Mouse (Mus musculus) neural tube, embryonic 14.5 days (tissue): Measurements from ENCODE around the gene Eml6. TPM values are rescaled to one million over a fixed set of nuclear protein-coding genes. Genes with fewer than 3 reads are reported as not detected.
A peak's percentile ranks its signal among the peaks of the same experiment; 100 is the strongest.

Source experiments
- ATAC-seq: fragments of 200-750 bp; cut with Nextera tagmentation; 2 replicates; pipeline ENCODE4 v1.8.0; 2017; ENCODE audit warnings: low read depth, mild to moderate bottlenecking, moderate TSS enrichment, moderate library complexity
- H3K27ac ChIP-seq: fragments of 300-500 bp; sonication (generic); 2 replicates; pipeline ENCODE4 v1.5.1; 2014; ENCODE audit warnings: low read depth, mild to moderate bottlenecking, control low read depth, low read length, moderate library complexity, mixed read lengths
- H3K27me3 ChIP-seq: fragments of 300-500 bp; sonication (generic); 2 replicates; pipeline ENCODE4 v1.6.1; 2014; ENCODE audit warnings: low read length; ENCODE audit not compliant: control insufficient read depth, insufficient read depth
- H3K36me3 ChIP-seq: fragments of 300-500 bp; sonication (generic); 2 replicates; pipeline ENCODE4 v1.6.1; 2014; ENCODE audit warnings: low read length, mixed read lengths; ENCODE audit not compliant: control insufficient read depth, insufficient read depth
- H3K4me1 ChIP-seq: fragments of 300-500 bp; sonication (generic); 2 replicates; pipeline ENCODE4 v1.6.1; 2014; ENCODE audit warnings: low read length; ENCODE audit not compliant: control insufficient read depth, insufficient read depth
- H3K4me2 ChIP-seq: fragments of 300-500 bp; sonication (generic); 2 replicates; pipeline ENCODE4 v1.6.1; 2014; ENCODE audit warnings: mild to moderate bottlenecking, low read depth, low read length, control low read depth
- H3K4me3 ChIP-seq: fragments of 300-500 bp; sonication (generic); 2 replicates; pipeline ENCODE4 v1.5.1; 2014; ENCODE audit warnings: low read depth, low read length, control low read depth, mixed read lengths
- H3K9ac ChIP-seq: fragments of 300-500 bp; sonication (generic); replicated peaks from 2 replicates; pipeline ENCODE4 v1.6.1; 2014; ENCODE audit warnings: low read depth, mild to moderate bottlenecking, control low read depth, low read length, mixed read lengths
- H3K9me3 ChIP-seq: fragments of 300-500 bp; sonication (generic); 2 replicates; pipeline ENCODE4 v1.6.1; 2016; ENCODE audit warnings: low read length; ENCODE audit not compliant: control insufficient read depth
- WGBS: fragments of 180-500 bp; shearing (Covaris S2); extraction: QIAGEN DNeasy Blood & Tissue Kit; methylation state at CpG from one replicate; pipeline ENCODE4 v1.1.7; 2014; 5-methylcytosine and 5-hydroxymethylcytosine counted together
- polyA plus RNA-seq: library from polyadenylated mRNA; unstranded; fragments of >200 nt; fragmentation: Nextera tagmentation; extraction: Ambion mirVana; gene quantifications from 2 replicates; pipeline ENCODE4 v1.2.1, GENCODE M21; 2014

Eml6 gene
- polyA plus RNA-seq, result 10.3 and 11.3 TPM in 2 replicates

GRCm38 (mm10) chr11:30025835-30026472, at the start of gene Eml6:
Gene Eml6 (minus strand): TSS chr11:30026033.
- peaks cover 8% of the 10 kb centered on the region; the same call in 1 of the 2 replicates for H3K4me1 ChIP-seq
- no peaks in the 10 kb centered on the region for H3K9me3 ChIP-seq
- no peaks in the 10 kb centered on the region for H3K27me3 ChIP-seq
- no peaks in the 10 kb centered on the region for H3K36me3 ChIP-seq
- ATAC-seq, result peak; percentile 99
- under 1% methylated on average over 38 of the region's 39 CpGs for WGBS
- peak within 1 kb of the TSS; percentile 88 for H3K27ac ChIP-seq
- H3K9ac ChIP-seq, result peak within 1 kb of the TSS; percentile 72
- H3K4me3 ChIP-seq, result peak within 1 kb of the TSS; percentile 65
- peak within 1 kb of the TSS; percentile 96 for H3K4me2 ChIP-seq

DNA sequence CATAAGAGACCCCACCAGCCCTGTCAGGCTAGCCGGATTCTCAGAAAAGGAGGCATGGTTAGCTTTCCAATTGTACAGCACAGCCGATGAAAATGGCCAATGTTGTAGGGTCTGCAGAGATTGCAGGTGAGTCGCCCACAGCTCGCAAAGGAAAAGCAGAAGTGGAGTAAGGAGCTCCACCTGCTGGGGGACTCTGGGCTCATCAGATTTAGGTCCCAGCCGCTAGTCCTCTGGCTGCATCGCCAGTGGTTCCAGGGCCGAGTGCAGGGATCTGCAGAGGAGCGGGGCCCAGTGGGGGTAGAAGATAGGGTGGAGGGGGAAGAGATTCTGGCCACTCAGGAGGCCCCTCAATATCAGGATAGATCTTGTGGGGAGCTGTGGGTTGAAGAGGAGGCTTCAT, 31.5 kb upstream of the Eml6 start:
- H3K4me2 ChIP-seq, result no peak overlapping the region
- 58% methylated on average over 8 of the region's 8 CpGs for WGBS
- no peak for ATAC-seq

DNA sequence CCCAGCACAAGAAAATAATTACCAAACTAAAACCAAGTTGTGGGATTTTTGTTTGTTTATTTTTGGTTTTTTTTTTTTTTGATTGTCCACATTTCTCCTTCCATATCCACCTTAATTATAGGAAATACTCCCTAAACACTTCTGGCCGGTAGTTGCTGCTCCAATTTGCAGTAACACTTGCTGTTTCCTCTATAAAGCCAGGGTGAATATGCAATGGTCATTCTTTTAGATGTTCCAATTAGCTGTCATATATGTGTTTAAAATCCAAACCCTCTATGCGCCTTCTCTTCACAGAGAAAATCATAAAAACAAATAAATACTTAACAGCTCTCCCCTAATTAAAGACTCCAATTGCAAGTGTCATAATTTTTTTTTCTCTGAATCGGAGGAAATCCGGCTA, 689 bp downstream of the Eml6 start:
- ATAC-seq, result no peak
- H3K27me3 ChIP-seq, result no peaks in the 10 kb centered on the region
- H3K9ac ChIP-seq, result peak overlapping the region; percentile 72; the same call in 1 of the 2 replicates
- no peaks in the 10 kb centered on the region for H3K36me3 ChIP-seq
- no peak overlapping the region; the same call in 1 of the 2 replicates for H3K27ac ChIP-seq
- peak overlapping the region; percentile 96 for H3K4me2 ChIP-seq
- H3K4me3 ChIP-seq, result peak overlapping the region; percentile 65
- peaks cover 8% of the 10 kb centered on the region; the same call in 1 of the 2 replicates for H3K4me1 ChIP-seq
- whole genome bisulfite sequencing, result 4% methylated on average over 4 of the region's 4 CpGs
- H3K9me3 ChIP-seq, result no peaks in the 10 kb centered on the region

More for the DNA sequence above, 31.5 kb upstream of the Eml6 start:
- Histone ChIP-seq H3K27me3 (no peaks in the 10 kb centered on the region), H3K9me3 (no peaks in the 10 kb centered on the region), H3K9ac (no peak overlapping the region), H3K4me3 (no peak overlapping the region), H3K4me1 (no peaks in the 10 kb centered on the region), H3K27ac (no peak overlapping the region), H3K36me3 (no peaks in the 10 kb centered on the region)

- under 1% methylated on average over 56 of the region's 57 CpGs for WGBS
- Histone ChIP-seq H3K27ac (peak overlapping the region; percentile 67), H3K36me3 (no peaks in the 10 kb centered on the region), H3K4me2 (peak overlapping the region; percentile 96), H3K9me3 (no peaks in the 10 kb centered on the region), H3K9ac (peak overlapping the region; percentile 72), H3K27me3 (no peaks in the 10 kb centered on the region), H3K4me3 (peak overlapping the region; percentile 65), H3K4me1 (peaks cover 8% of the 10 kb centered on the region; the same call in 1 of the 2 replicates)
- peak; percentile 6; the same call in 1 of the 2 replicates for ATAC-seq
Measured at GRCm38 (mm10) chr11:30024261-30025071, 1.4 kb downstream of the Eml6 start.

- 91% methylated on average over 2 of the region's 2 CpGs for WGBS
- no peak overlapping the region for H3K4me2 ChIP-seq
- no peak for ATAC-seq
- no peaks in the 10 kb centered on the region for H3K27me3 ChIP-seq
- no peak overlapping the region for H3K4me3 ChIP-seq
- H3K9me3 ChIP-seq, result no peaks in the 10 kb centered on the region
- no peak overlapping the region for H3K9ac ChIP-seq
- H3K36me3 ChIP-seq, result no peaks in the 10 kb centered on the region
- no peak overlapping the region for H3K27ac ChIP-seq
- H3K4me1 ChIP-seq, result no peaks in the 10 kb centered on the region
Measured at GRCm38 (mm10) chr11:29986257-29986656, 39.6 kb downstream of the Eml6 start.

DNA sequence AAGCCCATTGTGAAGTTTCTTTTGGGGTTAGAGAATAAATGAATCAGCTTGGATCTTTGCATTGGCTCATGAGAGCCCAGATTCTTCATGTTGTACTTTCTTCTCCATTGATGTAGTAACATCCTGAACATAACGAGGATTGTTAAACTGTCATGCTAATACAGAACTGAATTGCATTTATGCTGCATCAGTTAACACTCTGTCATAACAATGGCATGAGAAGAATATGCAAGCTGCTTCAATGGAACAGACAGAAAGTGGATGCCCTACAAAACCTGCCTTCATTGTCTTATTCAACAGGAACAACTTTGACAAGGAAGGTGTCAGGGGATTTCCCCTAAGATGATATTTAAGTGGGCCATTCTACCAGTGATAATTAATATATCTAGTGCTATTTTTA, 57.0 kb downstream of the Eml6 start:
- Histone ChIP-seq H3K9ac (no peak overlapping the region), H3K27me3 (no peaks in the 10 kb centered on the region), H3K36me3 (no peaks in the 10 kb centered on the region), H3K27ac (no peak overlapping the region), H3K9me3 (no peaks in the 10 kb centered on the region), H3K4me3 (no peak overlapping the region), H3K4me2 (no peak overlapping the region), H3K4me1 (no peaks in the 10 kb centered on the region)
- 64% methylated on average over 1 of the region's 1 CpGs for WGBS
- no peak for ATAC-seq

DNA sequence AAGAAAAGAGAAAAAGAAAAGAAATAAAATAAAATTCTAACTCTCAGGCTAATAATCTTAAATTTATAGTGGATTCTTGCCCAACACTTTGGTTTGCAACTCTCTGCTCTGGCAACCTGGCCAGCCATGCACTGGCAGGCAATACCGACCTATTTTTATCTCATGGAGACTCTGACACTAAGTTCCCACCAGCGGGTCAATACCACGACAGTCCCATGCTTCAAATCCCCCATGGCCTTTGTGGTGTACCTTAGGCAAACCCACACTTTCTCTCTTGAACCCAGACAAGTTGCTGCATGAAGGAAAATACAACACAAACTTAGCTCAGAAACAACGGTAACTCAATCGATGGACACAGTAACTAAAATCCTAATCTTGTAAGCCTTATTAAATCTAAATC, 66.5 kb downstream of the Eml6 start:
- Histone ChIP-seq H3K36me3 (no peaks in the 10 kb centered on the region), H3K9ac (no peak overlapping the region), H3K4me3 (no peak overlapping the region), H3K27ac (no peak overlapping the region), H3K4me2 (no peak overlapping the region), H3K9me3 (no peaks in the 10 kb centered on the region), H3K4me1 (no peaks in the 10 kb centered on the region), H3K27me3 (no peaks in the 10 kb centered on the region)
- WGBS, result 93% methylated on average over 5 of the region's 5 CpGs
- no peak for ATAC-seq

DNA sequence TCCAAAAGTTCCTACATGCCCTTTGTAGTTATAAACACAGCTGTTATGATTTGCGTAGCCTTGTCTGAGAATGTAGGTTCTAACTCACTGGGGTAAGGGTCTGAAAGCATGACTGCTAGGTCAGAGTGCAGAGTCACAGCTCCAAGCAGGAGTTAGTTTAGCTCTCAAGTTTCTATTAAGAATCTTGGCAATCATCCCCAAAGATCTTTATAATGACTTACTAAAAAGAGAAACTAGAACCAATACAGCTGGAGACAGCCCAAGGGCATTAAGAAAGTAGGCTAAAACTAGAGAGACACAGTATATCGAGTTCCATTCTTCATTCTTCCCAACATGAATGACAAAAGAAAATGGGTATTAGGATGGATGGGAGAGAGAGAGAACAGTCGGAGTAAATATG, 81.2 kb downstream of the Eml6 start:
- Histone ChIP-seq H3K4me3 (no peak overlapping the region), H3K36me3 (no peaks in the 10 kb centered on the region), H3K9ac (no peak overlapping the region), H3K4me2 (no peak overlapping the region), H3K9me3 (no peaks in the 10 kb centered on the region), H3K27ac (no peak overlapping the region), H3K27me3 (no peaks in the 10 kb centered on the region), H3K4me1 (no peaks in the 10 kb centered on the region)
- WGBS, result 84% methylated on average over 3 of the region's 3 CpGs
- ATAC-seq, result no peak

GRCm38 (mm10) chr11:29924332-29924731, 101.5 kb downstream of the Eml6 start:
- Histone ChIP-seq H3K36me3 (no peaks in the 10 kb centered on the region), H3K4me2 (no peak overlapping the region), H3K9me3 (no peaks in the 10 kb centered on the region), H3K4me1 (no peaks in the 10 kb centered on the region), H3K4me3 (no peak overlapping the region), H3K27me3 (no peaks in the 10 kb centered on the region), H3K9ac (no peak overlapping the region), H3K27ac (no peak overlapping the region)
- 70% methylated on average over 2 of the region's 2 CpGs for WGBS
- ATAC-seq, result no peak
